Mouse (Mus musculus) activated CD4-positive, CD25-positive, alpha-beta regulatory T cell (primary cell): ENCODE measurements around the gene Chmp5. TPM values are rescaled to one million over a fixed set of nuclear protein-coding genes. Genes with fewer than 3 reads are reported as not detected.

Experiments
- polyA plus RNA-seq, 2 experiments: library from polyadenylated mRNA; unstranded; fragments of 100-300 nt; shearing (Covaris generic); gene quantifications; one replicate each; pipeline ENCODE4 v1.2.1; 2017

Gene Chmp5
- polyA plus RNA-seq, result 10 to 100 TPM; 79.6 to 96.4 TPM

DNA sequence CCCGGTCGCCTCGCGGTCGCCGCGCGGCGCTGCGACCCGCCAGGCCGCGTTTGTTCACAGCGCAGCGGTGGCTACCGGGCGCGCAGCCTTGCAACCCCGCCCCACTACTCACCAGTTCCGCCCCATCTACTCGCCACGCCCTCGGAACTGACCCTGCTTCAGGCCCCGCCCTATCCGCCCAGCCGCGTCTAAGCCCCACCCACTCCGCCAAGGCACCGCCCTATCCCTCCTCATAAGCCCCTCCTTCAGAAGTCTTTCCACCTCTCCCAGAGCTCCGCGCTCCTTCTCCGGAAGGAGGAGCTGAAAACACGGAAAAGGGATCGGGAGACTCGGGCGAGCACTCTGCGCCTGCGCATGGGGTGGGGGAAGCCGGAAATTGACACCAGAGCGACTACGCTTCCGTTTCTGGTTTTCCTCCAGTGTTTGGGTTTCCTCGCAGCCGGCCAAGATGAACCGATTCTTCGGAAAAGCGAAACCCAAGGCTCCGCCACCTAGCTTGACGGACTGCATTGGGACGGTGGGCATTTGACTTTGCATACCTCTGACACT, at the start of gene Chmp5, which contains the start of gene Bag1:
Chmp5 (plus strand) TSS at position 248 of the 549 bp plus-strand sequence.
Bag1 (minus strand) TSS at position 135 of the 549 bp plus-strand sequence.

GRCm38 (mm10) chr4:40919785-40920184, 28.4 kb upstream of the Chmp5 start, which contains the start of gene Spink4:
Gene Spink4, plus strand, starts transcription at chr4:40920052.

GRCm38 (mm10) chr4:40970842-40971701, 22.9 kb downstream of the Chmp5 start, which contains the start of gene Nfx1:
Gene Nfx1, plus strand, starts transcription at chr4:40970906.

Other genes starting within 250 kb of the Chmp5 start
- gene Aptx, start 245.2 kb upstream of the Chmp5 start, polyA plus RNA-seq, result 10 to 100 TPM; 24.4 to 36.6 TPM
- gene Dnaja1, start 226.3 kb upstream of the Chmp5 start, polyA plus RNA-seq, result 100 to 1,000 TPM; 229 to 245 TPM
- gene Smu1, start 190.5 kb upstream of the Chmp5 start, polyA plus RNA-seq, result 100 to 1,000 TPM; 112 to 134 TPM
- gene B4galt1, start 94.4 kb upstream of the Chmp5 start, polyA plus RNA-seq, result 10 to 100 TPM; 66.2 to 73.3 TPM
- gene Spink4, start 28.4 kb upstream of the Chmp5 start, polyA plus RNA-seq, result not detected
- 100 to 1,000 TPM; 233 to 240 TPM for gene Bag1, start 113 bp upstream of the Chmp5 start, polyA plus RNA-seq
- 100 to 1,000 TPM in 1 of 2 experiments, 10 to 100 TPM in 1; 88.4 to 108 TPM for gene Nfx1, start 22.5 kb downstream of the Chmp5 start, polyA plus RNA-seq
- gene Aqp7, start 99.7 kb downstream of the Chmp5 start, polyA plus RNA-seq, result not detected
- 10 to 100 TPM; 20.3 to 24.3 TPM for gene Aqp3, start 149.8 kb downstream of the Chmp5 start, polyA plus RNA-seq
- gene Nol6, start 176.0 kb downstream of the Chmp5 start, polyA plus RNA-seq, result 10 to 100 TPM; 25.0 to 34.9 TPM
- gene Ube2r2, start 187.3 kb downstream of the Chmp5 start, polyA plus RNA-seq, result 100 to 1,000 TPM; 147 to 160 TPM